In the genomic region with DNA sequence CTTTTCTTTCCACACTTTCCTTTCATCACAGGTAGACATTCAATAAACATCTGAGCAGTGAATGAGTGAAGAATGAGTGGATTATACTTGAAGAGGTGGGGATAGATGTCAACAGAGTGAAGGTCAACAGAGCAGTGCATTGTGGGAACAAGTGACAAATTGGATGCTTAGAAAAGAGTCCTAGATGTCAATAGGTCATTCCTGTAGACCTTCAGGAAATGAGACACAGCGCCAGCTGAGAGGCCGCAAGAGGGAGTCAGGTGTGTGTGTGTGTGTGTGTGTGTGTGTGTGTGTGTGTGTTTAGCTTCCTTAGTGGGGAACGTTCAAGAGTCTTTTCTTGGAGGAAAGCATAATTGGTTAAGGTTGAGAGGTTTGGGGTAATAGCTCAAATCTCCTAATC, we compare ENCODE assay signal across 22 mouse cellular contexts. TPM values are rescaled to one million over a fixed set of nuclear protein-coding genes. Genes with fewer than 3 reads are reported as not detected.
DNase-seq lines count a peak whose midpoint lies in the region; ATAC-seq and TF ChIP-seq lines count a peak whose summit lies in the region.
"Had no signal": no experiment of that assay in that cellular context is flagged by ENCODE, and none has a peak within 500 bp of the region (broad histone marks: within the 10 kb centered on the region; RNA-seq: fewer than 3 reads in every experiment).

No protein-coding gene starts in this region.

- no peaks in the 10 kb centered on the region for H3K9me3 ChIP-seq in heart, embryonic 13.5 days
- no peaks in the 10 kb centered on the region for H3K9me3 ChIP-seq in heart, embryonic 12.5 days (replicated peaks)
- H3K9me3 ChIP-seq in liver, postnatal 0 days (ENCODE audit: low read length): no peaks in the 10 kb centered on the region
- H3K9me3 ChIP-seq: heart, embryonic 15.5 days; limb, embryonic 15.5 days; midbrain, embryonic 13.5 days; neural tube, embryonic 12.5 days had no signal

- TF ChIP-seq EP300 in liver, postnatal 0 days (IDR thresholded peaks at IDR 0.05; ENCODE audit: low read depth): no peak

- peak overlapping the region; percentile 48; the same call in 1 of the 2 replicates for H3K27ac ChIP-seq in heart, embryonic 13.5 days (replicated peaks)
- H3K27ac ChIP-seq in heart, embryonic 12.5 days (ENCODE audit: poor library complexity, severe bottlenecking): no peak overlapping the region
- H3K27ac ChIP-seq in bone marrow, adult 2 months (ENCODE audit: control insufficient read depth, insufficient read depth, low read depth, low read length, poor library complexity): peak overlapping the region; percentile 67
- H3K27ac ChIP-seq in liver, postnatal 0 days (ENCODE audit: low read depth): peak overlapping the region; percentile 96
- H3K27ac ChIP-seq: heart, embryonic 15.5 days; limb, embryonic 15.5 days; midbrain, embryonic 13.5 days; neural tube, embryonic 12.5 days had no signal

- ATAC-seq in heart, embryonic 13.5 days (ENCODE audit: extremely low read depth, insufficient number of reproducible peaks, low FRiP score, low TSS enrichment): no peak
- no peak for ATAC-seq in heart, embryonic 12.5 days (ENCODE audit: insufficient number of reproducible peaks, low FRiP score)
- ATAC-seq in liver, postnatal 0 days: no peak
- ATAC-seq: midbrain, embryonic 13.5 days; Patski had no signal

- H3K36me3 ChIP-seq in heart, embryonic 13.5 days: no peaks in the 10 kb centered on the region
- no peaks in the 10 kb centered on the region for H3K36me3 ChIP-seq in heart, embryonic 12.5 days
- no peaks in the 10 kb centered on the region for H3K36me3 ChIP-seq in liver, postnatal 0 days (replicated peaks; ENCODE audit: insufficient read depth, low read length)
- H3K36me3 ChIP-seq: heart, embryonic 15.5 days; limb, embryonic 15.5 days; midbrain, embryonic 13.5 days; neural tube, embryonic 12.5 days had no signal

- DNase-seq in 416B (ENCODE audit: low read depth): peak; percentile 50
- no peak for DNase-seq in liver, postnatal 0 days
- no peak for DNase-seq in embryo, embryonic 10 days (ENCODE audit: low spot score)
- DNase-seq in adrenal gland, postnatal 10 days: no peak
- DNase-seq: adrenal gland, adult 8-10 months; cerebellum, adult 11 months; cerebellum, postnatal 25 days; kidney, adult 18-20 months; kidney, postnatal 10 days; layer of hippocampus, postnatal 36 days; right cerebral cortex, postnatal 4 days; thymus, postnatal 4 days had no signal

- H3K4me3 ChIP-seq in heart, embryonic 13.5 days: no peak overlapping the region
- H3K4me3 ChIP-seq in heart, embryonic 12.5 days: no peak overlapping the region
- H3K4me3 ChIP-seq in bone marrow, adult 2 months (replicated peaks; ENCODE audit: control insufficient read depth, low read depth, low read length): no peak overlapping the region
- H3K4me3 ChIP-seq in liver, postnatal 0 days (ENCODE audit: low read depth, low read length): no peak overlapping the region
- H3K4me3 ChIP-seq: heart, embryonic 15.5 days; layer of hippocampus, adult 2 months; limb, embryonic 15.5 days; midbrain, embryonic 13.5 days; neural tube, embryonic 12.5 days had no signal

- H3K4me2 ChIP-seq in heart, embryonic 13.5 days: no peak overlapping the region
- no peak overlapping the region for H3K4me2 ChIP-seq in heart, embryonic 12.5 days
- no peak overlapping the region for H3K4me2 ChIP-seq in liver, postnatal 0 days (ENCODE audit: low read depth, low read length)
- H3K4me2 ChIP-seq: heart, embryonic 15.5 days; limb, embryonic 15.5 days; midbrain, embryonic 13.5 days; neural tube, embryonic 12.5 days had no signal

- TF ChIP-seq POLR2A in bone marrow, adult 2 months (IDR thresholded peaks at IDR 0.05; ENCODE audit: borderline replicate concordance, control insufficient read depth, low read depth, low read length): no peak

- H3K9ac ChIP-seq in heart, embryonic 13.5 days: no peak overlapping the region
- H3K9ac ChIP-seq in heart, embryonic 12.5 days: no peak overlapping the region
- H3K9ac ChIP-seq in liver, postnatal 0 days (replicated peaks): no peak overlapping the region
- H3K9ac ChIP-seq: heart, embryonic 15.5 days; limb, embryonic 15.5 days; midbrain, embryonic 13.5 days; neural tube, embryonic 12.5 days had no signal

- WGBS in heart, embryonic 13.5 days: 77% methylated on average over 3 of the region's 3 CpGs
- 73% methylated on average over 3 of the region's 3 CpGs for WGBS in heart, embryonic 12.5 days
- 63% methylated on average over 3 of the region's 3 CpGs for WGBS in bone marrow, adult 2 months
- 69% methylated on average over 3 of the region's 3 CpGs for WGBS in liver, postnatal 0 days (ENCODE audit: insufficient replicate concordance)

- TF ChIP-seq CTCF in bone marrow, adult 2 months (IDR thresholded peaks at IDR 0.05; ENCODE audit: control insufficient read depth, insufficient read depth, low read length): no peak
- no peak for TF ChIP-seq CTCF in liver, postnatal 0 days (IDR thresholded peaks at IDR 0.05; ENCODE audit: low read depth)

- peaks cover 29% of the 10 kb centered on the region for H3K4me1 ChIP-seq in heart, embryonic 13.5 days
- H3K4me1 ChIP-seq in heart, embryonic 12.5 days (replicated peaks): peaks cover 15% of the 10 kb centered on the region
- H3K4me1 ChIP-seq in bone marrow, adult 2 months (ENCODE audit: control insufficient read depth, insufficient read depth, low read length): peaks cover 5% of the 10 kb centered on the region
- H3K4me1 ChIP-seq in liver, postnatal 0 days (ENCODE audit: insufficient read depth): peaks cover 25% of the 10 kb centered on the region
- H3K4me1 ChIP-seq: midbrain, embryonic 13.5 days; neural tube, embryonic 12.5 days had no signal

- H3K27me3 ChIP-seq in heart, embryonic 13.5 days (replicated peaks): no peaks in the 10 kb centered on the region; the same call in 1 of the 2 replicates
- H3K27me3 ChIP-seq in heart, embryonic 12.5 days (replicated peaks): no peaks in the 10 kb centered on the region
- no peaks in the 10 kb centered on the region for H3K27me3 ChIP-seq in liver, postnatal 0 days (ENCODE audit: insufficient read depth, low read length)
- H3K27me3 ChIP-seq: heart, embryonic 15.5 days; limb, embryonic 15.5 days; midbrain, embryonic 13.5 days; neural tube, embryonic 12.5 days; Patski had no signal

RNA-seq across cellular contexts. Expression of gene Herpud1, which starts 10.1 kb away (rescaled TPM):
- 80.6 and 81.1 TPM in 2 replicates for polyA plus RNA-seq in heart, embryonic 13.5 days (2015; fragmentation: Nextera tagmentation; extraction: Ambion mirVana)
- 73.1 and 74.9 TPM in 2 replicates for polyA plus RNA-seq in heart, embryonic 12.5 days (2016; fragmentation: Nextera tagmentation; extraction: Ambion mirVana)
- polyA plus RNA-seq in bone marrow, adult 2 months (2011; ENCODE audit: insufficient read depth, insufficient read length, low replicate concordance, missing spikeins): 69.2 and 70.5 TPM in 2 replicates
- 250 and 269 TPM in 2 replicates for polyA plus RNA-seq in liver, postnatal 0 days (2015; fragmentation: Nextera tagmentation; extraction: Ambion mirVana)
- 100 to 1,000 TPM in 1 of 2 experiments, 10 to 100 TPM in 1; 93.9 to 145 TPM for total RNA-seq in adrenal gland, postnatal 10 days (2021)

RNA-seq across cellular contexts. Expression of gene Slc12a3, which starts 47.2 kb away (rescaled TPM):
- not detected in 2 replicates for polyA plus RNA-seq in heart, embryonic 13.5 days (2015; fragmentation: Nextera tagmentation; extraction: Ambion mirVana)
- 0.10 TPM in 1 of 2 replicates, not detected in the other for polyA plus RNA-seq in heart, embryonic 12.5 days (2016; fragmentation: Nextera tagmentation; extraction: Ambion mirVana)
- 4.4 and 11.8 TPM in 2 replicates for polyA plus RNA-seq in bone marrow, adult 2 months (2011; ENCODE audit: insufficient read depth, insufficient read length, low replicate concordance, missing spikeins)
- 0.99 and 1.4 TPM in 2 replicates for polyA plus RNA-seq in liver, postnatal 0 days (2015; fragmentation: Nextera tagmentation; extraction: Ambion mirVana)
- total RNA-seq in adrenal gland, postnatal 10 days (2021): under 1 TPM; 0.12 to 0.24 TPM
- polyA plus RNA-seq: forebrain, embryonic 11.5 days; limb, embryonic 15.5 days had no signal

RNA-seq across cellular contexts. Expression of gene Nlrc5, which starts 58.0 kb away (rescaled TPM):
- polyA plus RNA-seq in heart, embryonic 13.5 days (2015; fragmentation: Nextera tagmentation; extraction: Ambion mirVana): 0.25 and 0.27 TPM in 2 replicates
- 0.08 and 0.19 TPM in 2 replicates for polyA plus RNA-seq in heart, embryonic 12.5 days (2016; fragmentation: Nextera tagmentation; extraction: Ambion mirVana)
- 16.5 TPM in 2 replicates for polyA plus RNA-seq in bone marrow, adult 2 months (2011; ENCODE audit: insufficient read depth, insufficient read length, low replicate concordance, missing spikeins)
- 0.82 and 1.3 TPM in 2 replicates for polyA plus RNA-seq in liver, postnatal 0 days (2015; fragmentation: Nextera tagmentation; extraction: Ambion mirVana)
- total RNA-seq in adrenal gland, postnatal 10 days (2021): 1 to 10 TPM; 2.8 TPM
